Mouse (Mus musculus): ENCODE results near the gene Fen1.

DNA sequence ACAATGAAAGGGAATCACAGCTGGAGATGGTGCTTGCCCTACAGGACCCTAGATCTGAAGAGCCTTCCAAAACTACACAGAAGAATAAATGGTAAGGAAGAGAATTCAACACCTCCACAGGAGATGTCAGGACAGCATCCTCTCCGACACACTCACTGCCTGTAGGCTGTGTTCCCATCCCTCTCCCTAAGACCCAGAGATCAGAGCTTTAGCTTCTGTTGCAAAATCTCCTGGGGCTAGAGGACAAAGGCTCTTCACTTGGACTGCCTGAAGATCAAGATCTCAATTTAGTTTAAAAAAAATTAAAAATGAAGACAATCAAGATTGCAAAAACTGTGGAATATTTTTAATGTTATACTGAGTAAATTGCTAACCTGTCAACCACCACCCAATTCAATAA lies 27.5 kb downstream of the Fen1 start:
- TF ChIP-seq GATA1 (IDR thresholded peaks at IDR 0.05; ENCODE audit: borderline replicate concordance, low read length), result no peak
- no peak for TF ChIP-seq FLI1 (IDR thresholded peaks at IDR 0.05; ENCODE audit: low read length)
